Mouse (Mus musculus) C2C12 (cell line): ENCODE measurements around the gene Gpd1. TPM values are rescaled to one million over a fixed set of nuclear protein-coding genes. Genes with fewer than 3 reads are reported as not detected.
"Not testable (repeated sequence)": the region's sequence is repeated elsewhere in the genome, so short reads cannot be mapped to it uniquely, and the experiment has no call there.

ENCODE experiments used
- H3K27me3 ChIP-seq: one replicate; pipeline ENCODE4 v1.6.1; 2011; ENCODE audit not compliant: control insufficient read depth, insufficient read depth, insufficient read length
- H3K36me3 ChIP-seq: one replicate; pipeline ENCODE4 v1.6.1; 2011; ENCODE audit not compliant: control insufficient read depth, insufficient read depth
- H3K4me3 ChIP-seq: one replicate; pipeline ENCODE4 v1.5.1; 2011; ENCODE audit warnings: mild to moderate bottlenecking, control low read depth; ENCODE audit not compliant: poor library complexity, insufficient read depth, severe bottlenecking
- H3K79me2 ChIP-seq: one replicate; pipeline ENCODE4 v1.6.1; 2011; ENCODE audit not compliant: control insufficient read depth, insufficient read depth
- H3K79me3 ChIP-seq: one replicate; pipeline ENCODE4 v1.6.1; 2011; ENCODE audit warnings: low read depth, control low read depth
- H3ac ChIP-seq: one replicate; pipeline ENCODE3; 2011; ENCODE audit warnings: low read depth; ENCODE audit not compliant: control insufficient read depth, insufficient read length
- CEBPB ChIP-seq: IDR thresholded peaks from one replicate; pipeline ENCODE4 v1.6.1; 2011; ENCODE audit warnings: low read depth, mild to moderate bottlenecking, control low read depth, moderate library complexity
- CTCF ChIP-seq: IDR thresholded peaks from one replicate; pipeline ENCODE4 v1.5.1; 2011; ENCODE audit not compliant: control insufficient read depth, insufficient read depth, insufficient read length
- FOSL1 ChIP-seq: IDR thresholded peaks from one replicate; pipeline ENCODE4 v1.8.0; 2011; ENCODE audit warnings: mild to moderate bottlenecking, low read length; ENCODE audit not compliant: poor library complexity, insufficient read depth, severe bottlenecking
- MAX ChIP-seq: IDR thresholded peaks from one replicate; pipeline ENCODE4 v1.6.1; 2011; ENCODE audit warnings: mild to moderate bottlenecking, control low read depth
- MYOD1 ChIP-seq: IDR thresholded peaks from one replicate; pipeline ENCODE4 v1.6.1; 2011; ENCODE audit warnings: low read depth; ENCODE audit not compliant: control insufficient read depth, insufficient read length
- MYOG ChIP-seq: IDR thresholded peaks from one replicate; pipeline ENCODE4 v1.6.1; 2011; ENCODE audit not compliant: control insufficient read depth, insufficient read length; ENCODE audit errors: extremely low read depth
- USF1 ChIP-seq: IDR thresholded peaks from one replicate; pipeline ENCODE4 v1.6.1; 2011; ENCODE audit warnings: low read depth, mild to moderate bottlenecking, control low read depth, moderate library complexity
- polyA plus RNA-seq: library from polyadenylated mRNA; unstranded; fragments of >200 nt; fragmentation: generic; extraction: Trizol; gene quantifications from one replicate; pipeline ENCODE4 v1.2.1, GENCODE M21; 2012; ENCODE audit warnings: missing spikeins

Gpd1 gene
- polyA plus RNA-seq, 1 experiment: 0.64 TPM

DNA sequence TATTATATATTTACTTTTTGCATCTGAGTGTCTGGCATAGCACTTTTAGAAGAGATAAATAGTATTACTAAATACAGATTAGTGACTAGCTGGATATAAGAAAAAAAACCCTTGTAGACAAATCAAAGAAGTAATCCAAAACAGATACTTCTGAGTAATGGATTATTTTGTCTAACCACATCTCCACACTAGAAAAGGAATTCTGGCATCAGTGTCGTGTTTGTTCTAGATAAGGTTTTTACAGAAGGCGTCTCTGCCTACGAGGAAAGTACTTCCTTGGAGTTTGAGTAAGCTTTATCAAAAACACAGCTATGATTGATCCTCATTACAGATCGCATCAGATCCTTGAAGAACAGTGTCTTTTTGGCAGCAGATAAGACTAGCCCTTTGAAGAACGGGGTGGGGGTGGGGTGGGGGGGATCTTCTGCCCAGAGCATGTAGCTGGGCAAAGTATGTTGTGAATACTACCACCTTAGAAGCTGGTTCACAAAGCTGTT lies 53.7 kb downstream of the Gpd1 start:
- TF ChIP-seq MYOG: no peak
- TF ChIP-seq CEBPB: no peak
- TF ChIP-seq MYOD1: no peak
- TF ChIP-seq MAX: no peak
- no peak for TF ChIP-seq CTCF
- no peak for TF ChIP-seq USF1
- no peak for TF ChIP-seq FOSL1
- Histone ChIP-seq H3K4me3 (peak overlapping the region; percentile 86), H3ac (peak overlapping the region; percentile 68), H3K36me3 (peaks cover 6% of the 10 kb centered on the region), H3K27me3 (no peaks in the 10 kb centered on the region), H3K79me3 (peaks cover 52% of the 10 kb centered on the region), H3K79me2 (peaks cover 58% of the 10 kb centered on the region)

- H3ac ChIP-seq: peak overlapping the region; percentile 68
- H3K79me2 ChIP-seq: peaks cover 52% of the 10 kb centered on the region
- no peaks in the 10 kb centered on the region for H3K27me3 ChIP-seq
- TF ChIP-seq USF1: no peak
- no peak for TF ChIP-seq FOSL1
- TF ChIP-seq MYOG: no peak
- TF ChIP-seq MAX: no peak
- no peak for TF ChIP-seq MYOD1
- TF ChIP-seq CEBPB: no peak
- no peak for TF ChIP-seq CTCF
- peak overlapping the region; percentile 86 for H3K4me3 ChIP-seq
- H3K79me3 ChIP-seq: peaks cover 45% of the 10 kb centered on the region
- H3K36me3 ChIP-seq: peaks cover 6% of the 10 kb centered on the region
Observed at GRCm38 (mm10) chr15:99771601-99772276, 54.4 kb downstream of the Gpd1 start.

GRCm38 (mm10) chr15:99772277-99772880 lies 55.1 kb downstream of the Gpd1 start:
- Histone ChIP-seq H3ac (peak overlapping the region; percentile 68), H3K79me3 (peaks cover 40% of the 10 kb centered on the region), H3K4me3 (peak overlapping the region; percentile 86), H3K27me3 (no peaks in the 10 kb centered on the region), H3K79me2 (peaks cover 45% of the 10 kb centered on the region), H3K36me3 (peaks cover 3% of the 10 kb centered on the region)
- TF ChIP-seq MYOD1 (no peak), USF1 (no peak)

DNA sequence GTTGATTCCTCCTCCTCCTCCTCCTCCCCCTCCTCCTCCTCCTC lies 55.4 kb downstream of the Gpd1 start, which contains the start of gene Cers5:
Cers5 (minus strand) TSS at position 5 of the 44 bp plus-strand sequence.
- H3K27me3 ChIP-seq, H3K36me3 ChIP-seq: not testable (repeated sequence)
- H3K79me2 ChIP-seq: peaks cover 42% of the 10 kb centered on the region
- H3K4me3 ChIP-seq: peak within 1 kb of the TSS; percentile 86
- peak within 1 kb of the TSS; percentile 68 for H3ac ChIP-seq
- peaks cover 37% of the 10 kb centered on the region for H3K79me3 ChIP-seq

DNA sequence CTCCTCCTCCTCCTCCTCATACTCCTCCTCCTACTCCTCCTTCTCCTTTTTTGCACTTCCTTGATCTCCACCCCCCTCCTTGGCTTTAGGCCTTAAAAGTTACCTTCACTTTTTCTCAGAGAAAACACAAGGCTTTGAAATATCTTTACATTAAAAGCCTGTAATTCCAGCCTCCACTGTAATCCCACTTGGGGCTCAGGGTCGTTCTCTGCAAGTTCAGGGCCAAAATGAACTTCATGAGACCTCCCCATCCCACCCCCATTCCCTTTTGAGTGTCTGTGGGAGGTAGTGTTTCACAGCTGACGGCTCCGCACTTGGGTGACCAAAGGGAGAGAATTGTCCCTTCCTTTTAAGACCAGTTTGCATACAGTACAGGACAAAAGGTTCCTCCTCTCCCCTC lies 55.6 kb downstream of the Gpd1 start:
- Histone ChIP-seq H3K27me3 (no peaks in the 10 kb centered on the region), H3ac (peak overlapping the region; percentile 13), H3K36me3 (peaks cover 6% of the 10 kb centered on the region), H3K79me2 (peaks cover 40% of the 10 kb centered on the region), H3K4me3 (peak overlapping the region; percentile 86), H3K79me3 (peaks cover 35% of the 10 kb centered on the region)
- TF ChIP-seq MAX (no peak), FOSL1 (no peak), USF1 (no peak), MYOG (no peak), MYOD1 (no peak), CEBPB (no peak)

Other genes with a start within 250 kb of the Gpd1 start
- gene Bcdin3d, start 242.8 kb upstream of the Gpd1 start, polyA plus RNA-seq: 12.4 TPM
- 0.68 TPM for gene Faim2, start 189.3 kb upstream of the Gpd1 start, polyA plus RNA-seq
- gene Aqp2, start 138.5 kb upstream of the Gpd1 start, polyA plus RNA-seq: 0.18 TPM
- 395 TPM for gene Aqp5, start 126.7 kb upstream of the Gpd1 start, polyA plus RNA-seq
- not detected for gene Aqp6, start 116.1 kb upstream of the Gpd1 start, polyA plus RNA-seq
- 175 TPM for gene Racgap1, start 65.9 kb upstream of the Gpd1 start, polyA plus RNA-seq
- 2.2 TPM for gene Asic1, start 47.1 kb upstream of the Gpd1 start, polyA plus RNA-seq
- gene Smarcd1, start 15.4 kb upstream of the Gpd1 start, polyA plus RNA-seq: 28.6 TPM
- gene Gm17349, start 12.0 kb upstream of the Gpd1 start, polyA plus RNA-seq: not detected
- 210 TPM for gene Cox14, start 8.1 kb downstream of the Gpd1 start, polyA plus RNA-seq
- gene Cers5, start 55.4 kb downstream of the Gpd1 start, polyA plus RNA-seq: 101 TPM
- 130 TPM for gene Lima1, start 157.9 kb downstream of the Gpd1 start, polyA plus RNA-seq
- gene Fam186a, start 249.5 kb downstream of the Gpd1 start, polyA plus RNA-seq: not detected